Mouse (Mus musculus) lung, postnatal 0 days (tissue): ENCODE results near the gene Phf11c. TPM values are rescaled to one million over a fixed set of nuclear protein-coding genes. Genes with fewer than 3 reads are reported as not detected.

Experiments
- ATAC-seq: fragments of 200-750 bp; cut with Nextera tagmentation; 2 replicates; pipeline ENCODE4 v1.8.0; 2017; ENCODE audit warnings: moderate library complexity
- DNase-seq: peaks from one replicate; pipeline ENCODE4 v3.0.0-alpha.2; 2016; ENCODE audit warnings: low spot score
- H3K27ac ChIP-seq: fragments of 300-500 bp; sonication (generic); 2 replicates; pipeline ENCODE4 v1.5.1; 2014; ENCODE audit warnings: antibody characterized with exemption, mild to moderate bottlenecking, low read length, mixed read lengths
- H3K27me3 ChIP-seq: fragments of 300-500 bp; sonication (generic); replicated peaks from 2 replicates; pipeline ENCODE4 v1.6.1; 2014; ENCODE audit warnings: low read length, mixed read lengths; ENCODE audit not compliant: insufficient read depth
- H3K36me3 ChIP-seq: fragments of 300-500 bp; sonication (generic); 2 replicates; pipeline ENCODE4 v1.6.1; 2014; ENCODE audit warnings: low read length, mixed read lengths; ENCODE audit not compliant: insufficient read depth
- H3K4me1 ChIP-seq: fragments of 300-500 bp; sonication (generic); 2 replicates; pipeline ENCODE4 v1.6.1; 2014; ENCODE audit warnings: antibody characterized with exemption, low read depth, low read length, mixed read lengths; ENCODE audit not compliant: insufficient read depth
- H3K4me2 ChIP-seq: fragments of 300-500 bp; sonication (generic); replicated peaks from 2 replicates; pipeline ENCODE4 v1.6.1; 2014; ENCODE audit warnings: low read depth, mild to moderate bottlenecking, low read length, moderate library complexity, mixed read lengths
- H3K4me3 ChIP-seq: fragments of 300-500 bp; sonication (generic); 2 replicates; pipeline ENCODE4 v1.5.1; 2014; ENCODE audit warnings: low read depth, low read length
- H3K9ac ChIP-seq: fragments of 300-500 bp; sonication (generic); replicated peaks from 2 replicates; pipeline ENCODE4 v1.6.1; 2014; ENCODE audit warnings: low read depth, mild to moderate bottlenecking
- H3K9me3 ChIP-seq: fragments of 300-500 bp; sonication (generic); 2 replicates; pipeline ENCODE4 v1.6.1; 2016; ENCODE audit warnings: low read length, mixed read lengths
- CTCF ChIP-seq: IDR thresholded peaks from 2 replicates; pipeline ENCODE4 v1.5.1; 2016; ENCODE audit warnings: antibody characterized with exemption, mild to moderate bottlenecking
- EP300 ChIP-seq: IDR thresholded peaks from 2 replicates; pipeline ENCODE4 v1.6.1; 2016; ENCODE audit warnings: antibody characterized with exemption, mild to moderate bottlenecking, control low read depth
- WGBS: fragments of 180-500 bp; shearing (Covaris S2); extraction: QIAGEN DNeasy Blood & Tissue Kit; methylation state at CpG from one replicate; pipeline ENCODE4 v1.1.7; 2014; 5-methylcytosine and 5-hydroxymethylcytosine counted together
- polyA plus RNA-seq: library from polyadenylated mRNA; unstranded; fragments of >200 nt; fragmentation: Nextera tagmentation; extraction: Ambion mirVana; gene quantifications from 2 replicates; pipeline ENCODE4 v1.2.1, GENCODE M21; 2015

Phf11c gene
- polyA plus RNA-seq = 0.19 and 0.32 TPM in 2 replicates

DNA sequence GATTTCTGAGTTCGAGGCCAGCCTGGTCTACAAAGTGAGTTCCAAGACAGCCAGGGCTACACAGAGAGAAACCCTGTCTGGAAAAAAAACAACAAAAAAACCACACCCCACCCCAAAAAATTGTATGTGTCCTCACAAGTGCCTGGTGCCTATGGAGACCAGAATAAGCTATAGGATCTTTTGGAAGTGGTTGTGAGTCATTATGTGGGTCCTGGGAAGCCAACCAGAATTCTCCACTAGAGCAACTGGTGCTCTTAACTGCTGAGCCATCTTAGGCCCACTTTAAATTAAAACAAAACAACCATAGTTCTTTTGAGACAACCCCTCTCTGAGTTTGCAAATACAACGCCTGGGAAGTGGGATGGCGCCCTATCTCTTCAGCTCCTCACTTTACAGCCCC is at the start of gene Phf11c:
TSS of gene Phf11c (minus strand) at position 101 of the 400 bp plus-strand sequence.
- Histone ChIP-seq H3K9ac (no peak within 1 kb of the TSS), H3K27ac (no peak within 1 kb of the TSS), H3K4me1 (no peaks in the 10 kb centered on the region), H3K36me3 (no peaks in the 10 kb centered on the region), H3K4me3 (no peak within 1 kb of the TSS), H3K4me2 (no peak within 1 kb of the TSS), H3K27me3 (no peaks in the 10 kb centered on the region), H3K9me3 (no peaks in the 10 kb centered on the region)
- DNase-seq (no peak), ATAC-seq (no peak)
- TF ChIP-seq CTCF = no peak
- no peak for TF ChIP-seq EP300
- WGBS = 91% methylated on average over 3 of the region's 3 CpGs

DNA sequence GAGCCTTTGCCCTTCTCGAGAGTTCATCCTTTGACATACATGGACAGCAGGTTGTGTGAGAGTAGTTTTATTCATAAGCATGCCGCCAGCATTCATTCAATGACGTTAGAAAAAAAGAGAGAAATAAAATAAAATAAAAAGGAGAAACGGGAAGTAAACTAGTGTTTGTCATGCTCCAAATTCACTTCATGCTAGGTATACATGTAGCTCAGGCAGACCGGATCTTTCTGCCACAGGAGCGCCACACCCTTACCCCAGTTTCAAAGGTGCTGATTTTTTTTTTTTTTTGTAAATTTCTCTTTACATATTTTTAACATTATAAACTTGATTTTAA is 46.3 kb upstream of the Phf11c start:
- ATAC-seq = no peak
- TF ChIP-seq EP300 = no peak
- no peak for TF ChIP-seq CTCF
- 8% methylated on average over 6 of the region's 6 CpGs for WGBS

DNA sequence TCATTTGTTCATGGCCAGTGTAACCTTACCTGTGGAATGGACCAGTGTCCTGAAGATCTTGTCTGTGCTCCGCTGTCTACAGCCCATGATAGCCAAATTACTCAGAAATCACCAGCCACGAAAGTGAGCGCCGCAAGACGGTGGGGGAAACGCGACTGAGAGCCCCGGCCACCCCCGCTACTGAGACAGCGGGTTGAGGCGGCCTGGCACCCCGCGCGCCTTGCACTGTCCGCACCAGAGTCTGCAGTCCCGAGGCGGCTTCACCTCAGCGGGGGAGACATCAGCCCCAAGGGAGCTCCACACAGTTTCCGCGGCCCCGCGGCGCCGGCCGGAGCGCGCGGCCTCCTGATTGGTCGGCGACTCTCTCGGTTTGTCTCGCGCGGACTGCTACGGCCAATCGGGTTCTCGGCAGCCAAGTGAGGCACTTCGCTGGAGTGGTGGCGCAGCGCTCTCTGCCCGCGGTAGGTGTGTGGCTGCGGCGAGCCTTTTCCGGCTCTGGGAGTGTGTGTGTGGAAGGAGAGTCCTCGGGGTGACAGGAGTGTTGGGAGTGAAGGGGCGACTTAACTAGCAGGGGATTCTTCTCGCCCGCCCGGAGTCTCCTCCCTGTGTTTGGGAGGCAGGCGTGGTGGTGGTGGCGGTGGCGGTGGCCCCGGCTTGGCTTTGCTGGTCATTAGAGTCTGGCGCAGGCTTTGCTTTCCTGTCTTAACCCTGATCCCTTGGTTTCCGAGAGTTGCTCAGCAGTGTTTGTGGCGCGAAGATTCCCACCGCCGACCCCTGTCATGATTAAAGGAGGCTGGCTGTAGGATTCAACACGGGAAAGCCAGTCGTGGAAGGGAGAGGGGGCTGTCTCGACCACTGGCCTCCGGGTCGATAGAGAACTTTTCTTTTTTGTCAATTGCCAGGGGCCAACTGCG is 45.6 kb upstream of the Phf11c start, which contains the start of the genes Setdb2 and Cab39l:
TSS of gene Setdb2 (minus strand) at position 327 of the 914 bp plus-strand sequence.
TSS of gene Cab39l (plus strand) at position 415 of the 914 bp plus-strand sequence.
- H3K4me3 ChIP-seq = peak within 1 kb of the TSS; percentile 82
- WGBS = under 1% methylated on average over 62 of the region's 66 CpGs
- ATAC-seq (peak; percentile 100), DNase-seq (peak; percentile 97)
- TF ChIP-seq CTCF (peak; percentile 51), EP300 (no peak)
- peak within 1 kb of the TSS; percentile 85 for H3K9ac ChIP-seq
- H3K27me3 ChIP-seq = no peaks in the 10 kb centered on the region
- no peaks in the 10 kb centered on the region for H3K36me3 ChIP-seq
- no peaks in the 10 kb centered on the region for H3K4me1 ChIP-seq
- peak within 1 kb of the TSS; percentile 87 for H3K4me2 ChIP-seq
- peak within 1 kb of the TSS; percentile 90 for H3K27ac ChIP-seq
- H3K9me3 ChIP-seq = no peaks in the 10 kb centered on the region

More for the DNA sequence above, 46.3 kb upstream of the Phf11c start:
- peak overlapping the region; percentile 87 for H3K4me2 ChIP-seq
- peak overlapping the region; percentile 82 for H3K4me3 ChIP-seq
- H3K9me3 ChIP-seq = no peaks in the 10 kb centered on the region
- H3K27ac ChIP-seq = peak overlapping the region; percentile 90
- no peaks in the 10 kb centered on the region for H3K36me3 ChIP-seq
- H3K9ac ChIP-seq = peak overlapping the region; percentile 85
- no peaks in the 10 kb centered on the region for H3K27me3 ChIP-seq
- DNase-seq = peak; percentile 42
- H3K4me1 ChIP-seq = no peaks in the 10 kb centered on the region

DNA sequence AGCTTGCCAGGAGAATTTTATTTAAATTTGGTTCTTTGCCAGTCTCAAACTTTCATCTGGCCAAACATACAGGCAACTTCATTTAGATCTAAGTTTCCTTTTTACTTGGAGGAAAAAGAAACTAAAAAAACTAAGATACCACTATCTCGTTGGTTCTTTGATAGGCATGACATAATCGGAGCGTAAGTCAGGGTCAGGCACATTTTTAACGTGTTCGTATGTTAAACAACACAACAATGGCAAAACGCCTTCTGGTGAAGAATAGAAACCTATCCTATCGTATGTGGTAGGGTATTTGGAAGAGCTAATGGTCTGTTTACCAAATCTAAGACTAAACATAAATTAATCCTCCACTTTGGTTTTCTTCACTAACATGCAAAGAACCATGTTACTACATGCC is 44.9 kb upstream of the Phf11c start:
- TF ChIP-seq CTCF (no peak), EP300 (no peak)
- DNase-seq (peak; percentile 30), ATAC-seq (no peak)
- Histone ChIP-seq H3K4me2 (peak overlapping the region; percentile 87), H3K9ac (peak overlapping the region; percentile 85), H3K9me3 (no peaks in the 10 kb centered on the region), H3K4me3 (peak overlapping the region; percentile 82), H3K36me3 (no peaks in the 10 kb centered on the region), H3K4me1 (no peaks in the 10 kb centered on the region), H3K27ac (peak overlapping the region; percentile 77), H3K27me3 (no peaks in the 10 kb centered on the region)
- WGBS = 5% methylated on average over 7 of the region's 7 CpGs

DNA sequence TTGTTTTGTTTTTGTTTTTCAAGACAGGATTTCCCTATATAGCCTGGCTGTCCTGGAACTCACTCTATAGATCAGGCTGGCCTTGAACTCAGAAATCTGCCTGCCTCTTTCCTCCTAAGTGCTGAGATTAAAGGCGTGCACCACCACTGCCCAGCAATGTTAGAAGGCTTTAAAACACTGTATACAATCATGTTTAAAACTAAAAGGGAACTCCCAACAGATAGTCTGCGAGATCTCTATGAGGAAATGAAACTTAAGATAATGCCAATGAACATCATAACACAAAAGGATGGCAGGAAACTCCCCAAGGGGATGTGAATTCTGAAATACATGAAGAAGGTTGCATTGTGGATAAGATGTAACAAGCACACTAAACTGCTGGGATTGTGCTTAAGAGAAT is 43.3 kb upstream of the Phf11c start:
- Histone ChIP-seq H3K9me3 (no peaks in the 10 kb centered on the region), H3K4me1 (no peaks in the 10 kb centered on the region), H3K27me3 (no peaks in the 10 kb centered on the region), H3K27ac (no peak overlapping the region), H3K9ac (no peak overlapping the region), H3K4me2 (no peak overlapping the region), H3K4me3 (no peak overlapping the region), H3K36me3 (no peaks in the 10 kb centered on the region)
- no peak for TF ChIP-seq CTCF
- no peak for TF ChIP-seq EP300
- ATAC-seq = no peak
- 78% methylated on average over 2 of the region's 2 CpGs for WGBS
- peak; percentile 5 for DNase-seq

DNA sequence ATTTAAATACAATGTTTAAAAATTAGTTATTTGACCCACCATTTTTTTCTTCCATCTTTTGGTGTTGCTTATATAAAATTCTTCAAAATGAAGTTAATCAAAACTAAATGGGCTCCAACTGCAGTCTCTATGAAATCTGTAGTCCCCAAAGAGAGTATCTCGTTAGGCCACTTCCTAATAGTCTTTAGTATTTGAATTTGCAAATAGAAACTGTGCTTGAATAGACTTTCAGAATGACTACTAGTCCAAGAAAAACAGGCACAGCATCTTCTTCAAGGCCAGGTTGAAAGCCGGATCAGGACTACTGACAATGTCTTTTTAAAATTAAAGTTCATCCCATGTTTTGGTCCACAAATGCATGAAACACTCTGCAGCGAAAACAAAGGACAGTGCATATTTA is 42.2 kb upstream of the Phf11c start:
- H3K36me3 ChIP-seq = no peaks in the 10 kb centered on the region
- no peaks in the 10 kb centered on the region for H3K9me3 ChIP-seq
- DNase-seq = no peak
- no peaks in the 10 kb centered on the region for H3K27me3 ChIP-seq
- ATAC-seq = no peak
- 95% methylated on average over 3 of the region's 3 CpGs for WGBS
- no peak overlapping the region for H3K4me2 ChIP-seq
- TF ChIP-seq CTCF = no peak
- TF ChIP-seq EP300 = no peak
- H3K27ac ChIP-seq = no peak overlapping the region
- H3K4me1 ChIP-seq = no peaks in the 10 kb centered on the region
- no peak overlapping the region for H3K4me3 ChIP-seq
- H3K9ac ChIP-seq = no peak overlapping the region
